Mouse (Mus musculus) kidney, embryonic 16.5 days (tissue): ENCODE measurements around the gene Cmtm4. TPM values are rescaled to one million over a fixed set of nuclear protein-coding genes. Genes with fewer than 3 reads are reported as not detected.

ENCODE experiments used
- ATAC-seq: fragments of 200-750 bp; cut with Nextera tagmentation; 2 replicates; pipeline ENCODE4 v1.8.0; 2017; ENCODE audit warnings: moderate TSS enrichment; ENCODE audit not compliant: low FRiP score, low TSS enrichment
- H3K27ac ChIP-seq: fragments of 300-500 bp; sonication (generic); 2 replicates; pipeline ENCODE4 v1.5.1; 2014; ENCODE audit warnings: low read length
- H3K27me3 ChIP-seq: fragments of 300-500 bp; sonication (generic); 2 replicates; pipeline ENCODE4 v1.6.1; 2014; ENCODE audit warnings: low read length, control low read depth, mixed read lengths; ENCODE audit not compliant: insufficient read depth
- H3K36me3 ChIP-seq: fragments of 300-500 bp; sonication (generic); 2 replicates; pipeline ENCODE4 v1.6.1; 2014; ENCODE audit warnings: low read length, control low read depth, mixed read lengths; ENCODE audit not compliant: insufficient read depth
- H3K4me1 ChIP-seq: fragments of 300-500 bp; sonication (generic); 2 replicates; pipeline ENCODE4 v1.6.1; 2014; ENCODE audit warnings: low read length, control low read depth, mixed read lengths; ENCODE audit not compliant: insufficient read depth
- H3K4me2 ChIP-seq: fragments of 300-500 bp; sonication (generic); replicated peaks from 2 replicates; pipeline ENCODE4 v1.6.1; 2014; ENCODE audit warnings: low read depth, low read length
- H3K4me3 ChIP-seq: fragments of 300-500 bp; sonication (generic); 2 replicates; pipeline ENCODE4 v1.5.1; 2014; ENCODE audit warnings: mild to moderate bottlenecking, low read length
- H3K9ac ChIP-seq: fragments of 300-500 bp; sonication (generic); replicated peaks from 2 replicates; pipeline ENCODE4 v1.6.1; 2014; ENCODE audit warnings: low read length
- H3K9me3 ChIP-seq: fragments of 300-500 bp; sonication (generic); 2 replicates; pipeline ENCODE4 v1.6.1; 2016; ENCODE audit warnings: low read length, control low read depth
- WGBS: fragments of 180-500 bp; shearing (Covaris S2); extraction: QIAGEN DNeasy Blood & Tissue Kit; methylation state at CpG from one replicate; pipeline ENCODE4 v1.1.7; 2014; 5-methylcytosine and 5-hydroxymethylcytosine counted together
- polyA plus RNA-seq: library from polyadenylated mRNA; unstranded; fragments of >200 nt; fragmentation: Nextera tagmentation; extraction: Ambion mirVana; gene quantifications from 2 replicates; pipeline ENCODE4 v1.2.1, GENCODE M21; 2015

Cmtm4 gene
- polyA plus RNA-seq, 1 experiment from 2014 or later, result 3.6 TPM

GRCm38 (mm10) chr8:104412805-104413532 lies 17.4 kb upstream of the Cmtm4 start:
- H3K4me2 ChIP-seq, result no peak overlapping the region
- no peak for ATAC-seq
- no peaks in the 10 kb centered on the region for H3K27me3 ChIP-seq
- no peak overlapping the region for H3K9ac ChIP-seq
- no peak overlapping the region for H3K27ac ChIP-seq
- WGBS, result 32% methylated on average over 7 of the region's 7 CpGs
- peaks cover 9% of the 10 kb centered on the region; the same call in 1 of the 2 replicates for H3K4me1 ChIP-seq
- no peak overlapping the region for H3K4me3 ChIP-seq
- peaks cover 11% of the 10 kb centered on the region; the same call in 1 of the 2 replicates for H3K36me3 ChIP-seq
- H3K9me3 ChIP-seq, result no peaks in the 10 kb centered on the region

- Histone ChIP-seq H3K27me3 (no peaks in the 10 kb centered on the region), H3K4me3 (no peak overlapping the region), H3K9ac (no peak overlapping the region), H3K4me2 (no peak overlapping the region), H3K27ac (no peak overlapping the region), H3K36me3 (peaks cover under 1% of the 10 kb centered on the region; the same call in 1 of the 2 replicates), H3K4me1 (peaks cover 9% of the 10 kb centered on the region; the same call in 1 of the 2 replicates), H3K9me3 (no peaks in the 10 kb centered on the region)
- WGBS, result 83% methylated on average over 3 of the region's 3 CpGs
- no peak for ATAC-seq
Measured at GRCm38 (mm10) chr8:104411972-104412371, 16.4 kb upstream of the Cmtm4 start.

- no peak overlapping the region for H3K4me3 ChIP-seq
- H3K27ac ChIP-seq, result no peak overlapping the region
- H3K4me2 ChIP-seq, result no peak overlapping the region
- no peaks in the 10 kb centered on the region for H3K9me3 ChIP-seq
- no peaks in the 10 kb centered on the region for H3K36me3 ChIP-seq
- H3K4me1 ChIP-seq, result peaks cover 9% of the 10 kb centered on the region; the same call in 1 of the 2 replicates
- H3K9ac ChIP-seq, result no peak overlapping the region
- H3K27me3 ChIP-seq, result no peaks in the 10 kb centered on the region
- WGBS, result 92% methylated on average over 3 of the region's 3 CpGs
- ATAC-seq, result no peak
Measured at GRCm38 (mm10) chr8:104411468-104411867, 15.9 kb upstream of the Cmtm4 start.

GRCm38 (mm10) chr8:104410628-104411273 lies 15.1 kb upstream of the Cmtm4 start:
- Histone ChIP-seq H3K4me1 (peaks cover 11% of the 10 kb centered on the region), H3K9ac (no peak overlapping the region), H3K36me3 (no peaks in the 10 kb centered on the region), H3K4me3 (no peak overlapping the region), H3K27ac (no peak overlapping the region), H3K9me3 (no peaks in the 10 kb centered on the region), H3K27me3 (no peaks in the 10 kb centered on the region), H3K4me2 (no peak overlapping the region)
- 58% methylated on average over 7 of the region's 7 CpGs for WGBS
- ATAC-seq, result no peak

- whole genome bisulfite sequencing, result 84% methylated on average over 7 of the region's 7 CpGs
- no peak overlapping the region for H3K9ac ChIP-seq
- H3K36me3 ChIP-seq, result no peaks in the 10 kb centered on the region
- H3K27me3 ChIP-seq, result no peaks in the 10 kb centered on the region
- H3K9me3 ChIP-seq, result no peaks in the 10 kb centered on the region
- H3K4me1 ChIP-seq, result peaks cover 8% of the 10 kb centered on the region
- no peak overlapping the region for H3K4me3 ChIP-seq
- no peak overlapping the region for H3K4me2 ChIP-seq
- no peak overlapping the region for H3K27ac ChIP-seq
- no peak for ATAC-seq
Measured at GRCm38 (mm10) chr8:104408328-104409110, 12.9 kb upstream of the Cmtm4 start.

GRCm38 (mm10) chr8:104406340-104407128 lies 10.9 kb upstream of the Cmtm4 start:
- no peaks in the 10 kb centered on the region for H3K9me3 ChIP-seq
- H3K27me3 ChIP-seq, result no peaks in the 10 kb centered on the region
- 77% methylated on average over 6 of the region's 6 CpGs for WGBS
- peaks cover 4% of the 10 kb centered on the region; the same call in 1 of the 2 replicates for H3K4me1 ChIP-seq
- ATAC-seq, result no peak
- no peak overlapping the region for H3K9ac ChIP-seq
- no peak overlapping the region for H3K27ac ChIP-seq
- no peaks in the 10 kb centered on the region for H3K36me3 ChIP-seq
- no peak overlapping the region for H3K4me3 ChIP-seq
- H3K4me2 ChIP-seq, result no peak overlapping the region

- H3K9me3 ChIP-seq, result no peaks in the 10 kb centered on the region
- H3K4me2 ChIP-seq, result no peak overlapping the region
- no peaks in the 10 kb centered on the region for H3K27me3 ChIP-seq
- H3K4me3 ChIP-seq, result no peak overlapping the region
- WGBS, result 55% methylated on average over 15 of the region's 15 CpGs
- no peak overlapping the region for H3K9ac ChIP-seq
- H3K27ac ChIP-seq, result no peak overlapping the region
- no peaks in the 10 kb centered on the region for H3K36me3 ChIP-seq
- peaks cover 4% of the 10 kb centered on the region; the same call in 1 of the 2 replicates for H3K4me1 ChIP-seq
- ATAC-seq, result peak; percentile 47; the same call in 1 of the 2 replicates
Measured at GRCm38 (mm10) chr8:104405430-104406187, 10.0 kb upstream of the Cmtm4 start.

- Histone ChIP-seq H3K27me3 (no peaks in the 10 kb centered on the region), H3K9me3 (no peaks in the 10 kb centered on the region), H3K4me2 (no peak overlapping the region), H3K4me3 (no peak overlapping the region), H3K9ac (no peak overlapping the region), H3K36me3 (no peaks in the 10 kb centered on the region), H3K27ac (no peak overlapping the region), H3K4me1 (peaks cover 4% of the 10 kb centered on the region; the same call in 1 of the 2 replicates)
- 85% methylated on average over 3 of the region's 3 CpGs for WGBS
- no peak for ATAC-seq
Measured at GRCm38 (mm10) chr8:104403596-104403995, 8.0 kb upstream of the Cmtm4 start.
